Mouse (Mus musculus): ENCODE measurements at regions not wholly inside any gene's neighbourhood (a gene's known extent, or its start where the extent isn't known, plus 50 kb on each side); places are given as distances from the start of the nearest gene placed in this dataset.

GRCm38 (mm10) chr2:117917181-117917580, 194.5 kb upstream of the Thbs1 start:
- TF ChIP-seq CTCF (IDR thresholded peaks at IDR 0.05; ENCODE audit: low read depth) (no peak), EP300 (IDR thresholded peaks at IDR 0.05; ENCODE audit: low read depth) (no peak)

Measured in liver, postnatal 0 days (tissue).